Mouse (Mus musculus): ENCODE results near the gene Olfr344. TPM values are rescaled to one million over a fixed set of nuclear protein-coding genes. Genes with fewer than 3 reads are reported as not detected.

Gene Olfr344
- polyA plus RNA-seq (2014; fragmentation: Illumina TruSeq; extraction: RNeasy Lipid Tissue Mini Kit (QIAGEN cat#74804); ENCODE audit: insufficient read depth, low read depth, low replicate concordance): not detected

DNA sequence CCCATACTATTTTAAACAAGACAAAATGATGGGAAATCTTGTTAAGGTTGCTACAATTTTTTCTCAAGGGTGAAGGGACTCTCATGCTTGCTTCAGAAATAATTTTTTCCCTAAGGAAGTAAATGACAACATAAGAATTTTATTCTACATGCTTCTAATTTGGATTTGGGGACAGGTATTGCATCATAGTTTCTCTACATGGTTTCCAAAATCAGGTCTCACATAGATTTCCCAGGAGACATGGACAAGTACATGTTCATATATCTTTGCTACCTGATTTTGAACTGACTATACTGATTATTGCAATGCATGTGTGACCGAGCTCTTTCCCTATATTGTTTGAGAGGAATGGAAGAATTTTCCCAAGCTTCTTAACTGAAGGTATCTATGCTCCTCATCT, at the start of gene Olfr344:
TSS of gene Olfr344 (plus strand) at position 301 of the 400 bp plus-strand sequence.

DNA sequence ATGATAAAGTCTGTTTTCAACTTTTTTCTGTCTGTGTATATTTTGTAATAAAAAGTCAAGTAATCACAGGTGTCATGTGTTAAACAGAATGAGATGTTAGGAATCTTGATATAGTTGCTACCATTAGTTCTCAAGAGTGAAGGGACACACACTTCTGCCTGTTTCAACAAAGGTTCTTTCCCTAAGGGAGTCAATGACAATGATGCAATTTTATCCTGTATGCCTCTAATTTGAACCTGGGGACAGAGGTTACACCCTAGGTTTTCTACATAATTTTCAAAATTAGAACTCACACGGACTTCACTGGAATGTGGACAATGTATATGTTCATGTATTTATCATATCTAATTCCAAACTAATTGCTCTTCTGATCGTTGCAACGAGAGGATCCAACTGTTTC, 41.8 kb upstream of the Olfr344 start, which contains the start of gene Olfr342:
TSS of gene Olfr342 (plus strand) at position 301 of the 400 bp plus-strand sequence.

Other genes starting within 250 kb of the Olfr344 start
- gene Olfr338, start 193.1 kb upstream of the Olfr344 start, polyA plus RNA-seq (2014; fragmentation: Illumina TruSeq; extraction: RNeasy Lipid Tissue Mini Kit (QIAGEN cat#74804); ENCODE audit: insufficient read depth, low read depth, low replicate concordance): not detected
- not detected for gene Olfr339, start 147.7 kb upstream of the Olfr344 start, polyA plus RNA-seq (2014; fragmentation: Illumina TruSeq; extraction: RNeasy Lipid Tissue Mini Kit (QIAGEN cat#74804); ENCODE audit: insufficient read depth, low read depth, low replicate concordance)
- gene Olfr340, start 114.1 kb upstream of the Olfr344 start, polyA plus RNA-seq (2014; fragmentation: Illumina TruSeq; extraction: RNeasy Lipid Tissue Mini Kit (QIAGEN cat#74804); ENCODE audit: insufficient read depth, low read depth, low replicate concordance): not detected
- not detected for gene Olfr341, start 84.2 kb upstream of the Olfr344 start, polyA plus RNA-seq (2014; fragmentation: Illumina TruSeq; extraction: RNeasy Lipid Tissue Mini Kit (QIAGEN cat#74804); ENCODE audit: insufficient read depth, low read depth, low replicate concordance)
- not detected for gene Olfr342, start 41.7 kb upstream of the Olfr344 start, polyA plus RNA-seq (2014; fragmentation: Illumina TruSeq; extraction: RNeasy Lipid Tissue Mini Kit (QIAGEN cat#74804); ENCODE audit: insufficient read depth, low read depth, low replicate concordance)
- gene Olfr345, start 73.4 kb downstream of the Olfr344 start, polyA plus RNA-seq (2014; fragmentation: Illumina TruSeq; extraction: RNeasy Lipid Tissue Mini Kit (QIAGEN cat#74804); ENCODE audit: insufficient read depth, low read depth, low replicate concordance): not detected
- gene Olfr346, start 119.1 kb downstream of the Olfr344 start, polyA plus RNA-seq (2014; fragmentation: Illumina TruSeq; extraction: RNeasy Lipid Tissue Mini Kit (QIAGEN cat#74804); ENCODE audit: insufficient read depth, low read depth, low replicate concordance): not detected
- not detected for gene Olfr347, start 165.2 kb downstream of the Olfr344 start, polyA plus RNA-seq (2014; fragmentation: Illumina TruSeq; extraction: RNeasy Lipid Tissue Mini Kit (QIAGEN cat#74804); ENCODE audit: insufficient read depth, low read depth, low replicate concordance)
- gene Olfr348, start 217.6 kb downstream of the Olfr344 start, polyA plus RNA-seq (2014; fragmentation: Illumina TruSeq; extraction: RNeasy Lipid Tissue Mini Kit (QIAGEN cat#74804); ENCODE audit: insufficient read depth, low read depth, low replicate concordance): not detected
- gene Olfr50, start 223.9 kb downstream of the Olfr344 start, polyA plus RNA-seq (2014; fragmentation: Illumina TruSeq; extraction: RNeasy Lipid Tissue Mini Kit (QIAGEN cat#74804); ENCODE audit: insufficient read depth, low read depth, low replicate concordance): not detected

All from lung, adult 10 weeks (tissue).